In the genomic region with DNA sequence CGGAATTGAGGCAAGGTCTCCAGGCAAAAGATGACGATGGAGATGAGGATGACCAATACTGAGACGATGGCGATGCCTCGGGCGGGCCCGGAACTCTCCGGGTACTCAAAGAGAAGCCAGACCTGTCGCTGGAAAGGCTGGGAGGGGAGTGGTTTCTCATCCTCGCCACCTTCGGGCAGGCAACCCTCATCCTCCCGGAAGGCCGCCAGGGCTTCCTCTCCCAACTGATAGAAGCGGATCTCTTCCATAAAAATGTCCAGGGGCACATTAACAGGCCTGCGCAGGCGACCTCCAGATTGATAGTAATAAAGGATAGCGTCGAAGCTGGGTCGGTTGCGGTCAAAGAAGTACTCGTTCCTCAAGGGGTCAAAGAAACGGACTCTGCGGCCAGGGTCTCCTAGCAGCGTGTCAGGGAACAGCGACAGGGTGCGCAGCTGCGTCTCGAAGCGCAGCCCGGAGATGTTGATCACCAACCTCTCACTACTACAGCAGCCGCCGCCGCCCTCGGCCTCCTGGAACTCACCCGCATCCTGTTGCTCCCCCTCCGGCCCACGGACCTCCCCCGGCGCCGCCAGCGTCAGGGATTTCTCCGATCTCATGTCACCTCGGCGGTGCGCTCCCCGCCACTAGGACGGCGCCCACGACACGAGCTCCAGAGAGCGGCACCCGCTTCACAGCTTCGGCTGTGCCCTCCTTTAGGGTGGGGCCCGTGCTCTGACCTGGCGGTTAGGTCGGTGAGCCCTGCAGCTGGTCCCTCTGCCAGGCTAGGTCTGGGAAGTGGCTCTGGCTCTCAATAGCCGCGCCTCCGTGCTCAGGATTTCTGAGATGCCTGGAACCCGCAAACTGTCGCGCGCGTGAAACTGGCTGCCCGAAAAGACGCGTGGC, we compare ENCODE assay signal across 10 mouse cellular contexts. TPM values are rescaled to one million over a fixed set of nuclear protein-coding genes. Genes with fewer than 3 reads are reported as not detected.
DNase-seq lines count a peak whose midpoint lies in the region; ATAC-seq and TF ChIP-seq lines count a peak whose summit lies in the region.
"Had no signal": no experiment of that assay in that cellular context is flagged by ENCODE, and none has a peak within 500 bp of the region (broad histone marks: within the 10 kb centered on the region; RNA-seq: fewer than 3 reads in every experiment).

No protein-coding gene starts in this region.

- TF ChIP-seq CTCF in intestine, postnatal 0 days (IDR thresholded peaks at IDR 0.05; ENCODE audit: low read depth), result peak; percentile 14; the same call in 1 of the 2 replicates
- no peak for TF ChIP-seq CTCF in liver, embryonic 14.5 days (IDR thresholded peaks at IDR 0.05; ENCODE audit: low read depth)

- 1% methylated on average over 66 of the region's 67 CpGs for WGBS in heart, embryonic 10.5 days
- WGBS in forebrain, embryonic 12.5 days, result under 1% methylated on average over 65 of the region's 67 CpGs
- under 1% methylated on average over 65 of the region's 67 CpGs for WGBS in intestine, postnatal 0 days
- WGBS in liver, embryonic 14.5 days (ENCODE audit: insufficient replicate concordance), result 2% methylated on average over 67 of the region's 67 CpGs

- H3K4me1 ChIP-seq in heart, embryonic 10.5 days, result peaks cover 18% of the 10 kb centered on the region; the same call in 1 of the 2 replicates
- peaks cover 27% of the 10 kb centered on the region for H3K4me1 ChIP-seq in forebrain, embryonic 12.5 days
- H3K4me1 ChIP-seq in intestine, postnatal 0 days (replicated peaks; ENCODE audit: control insufficient read depth, insufficient read depth, low read length), result no peaks in the 10 kb centered on the region
- no peaks in the 10 kb centered on the region for H3K4me1 ChIP-seq in liver, embryonic 14.5 days (replicated peaks; ENCODE audit: control insufficient read depth in 2 of 2, insufficient read depth in 2 of 2, low read length in 1 of 2)

- peak overlapping the region; percentile 94 for H3K4me2 ChIP-seq in forebrain, embryonic 12.5 days
- H3K4me2 ChIP-seq in intestine, postnatal 0 days (replicated peaks; ENCODE audit: low read depth), result peak overlapping the region; percentile 60
- H3K4me2 ChIP-seq in liver, embryonic 14.5 days (ENCODE audit: low read depth), result no peak overlapping the region; the same call in 1 of the 2 replicates

- no peak for TF ChIP-seq EP300 in liver, embryonic 14.5 days (IDR thresholded peaks at IDR 0.05; ENCODE audit: low read depth)

- no peaks in the 10 kb centered on the region for H3K36me3 ChIP-seq in heart, embryonic 10.5 days
- no peaks in the 10 kb centered on the region for H3K36me3 ChIP-seq in forebrain, embryonic 12.5 days (replicated peaks)
- no peaks in the 10 kb centered on the region for H3K36me3 ChIP-seq in intestine, postnatal 0 days (ENCODE audit: control insufficient read depth, insufficient read depth)
- H3K36me3 ChIP-seq in liver, embryonic 14.5 days (replicated peaks; ENCODE audit: control insufficient read depth, insufficient read depth, low read depth), result no peaks in the 10 kb centered on the region

- H3K27me3 ChIP-seq in heart, embryonic 10.5 days (ENCODE audit: insufficient read depth, poor library complexity, severe bottlenecking), result peaks cover 77% of the 10 kb centered on the region
- peaks cover 53% of the 10 kb centered on the region for H3K27me3 ChIP-seq in forebrain, embryonic 12.5 days
- H3K27me3 ChIP-seq in intestine, postnatal 0 days (replicated peaks; ENCODE audit: control insufficient read depth, insufficient read depth, low read length), result peaks cover 32% of the 10 kb centered on the region
- peaks cover 26% of the 10 kb centered on the region for H3K27me3 ChIP-seq in liver, embryonic 14.5 days (ENCODE audit: control insufficient read depth, insufficient read depth, low read length)

- peak overlapping the region; percentile 69 for H3K4me3 ChIP-seq in heart, embryonic 10.5 days
- peak overlapping the region; percentile 51 for H3K4me3 ChIP-seq in forebrain, embryonic 12.5 days (replicated peaks)
- peak overlapping the region; percentile 39 for H3K4me3 ChIP-seq in intestine, postnatal 0 days (ENCODE audit: low read depth, low read length)
- H3K4me3 ChIP-seq in liver, embryonic 14.5 days (ENCODE audit: insufficient read depth in 1 of 2, low read depth in 2 of 2, low read length in 2 of 2), result peak overlapping the region; percentile 0 to 5; a peak in 2 of 4 replicates

- H3K27ac ChIP-seq in heart, embryonic 10.5 days, result peak overlapping the region; percentile 71
- H3K27ac ChIP-seq in forebrain, embryonic 12.5 days, result peak overlapping the region; percentile 50; the same call in 1 of the 2 replicates
- no peak overlapping the region for H3K27ac ChIP-seq in intestine, postnatal 0 days (ENCODE audit: low read depth, low read length)
- no peak overlapping the region for H3K27ac ChIP-seq in liver, embryonic 14.5 days
- H3K27ac ChIP-seq: macrophage had no signal

- H3K9me3 ChIP-seq in heart, embryonic 10.5 days, result no peaks in the 10 kb centered on the region
- H3K9me3 ChIP-seq in forebrain, embryonic 12.5 days, result no peaks in the 10 kb centered on the region
- H3K9me3 ChIP-seq in intestine, postnatal 0 days (ENCODE audit: control insufficient read depth), result no peaks in the 10 kb centered on the region
- H3K9me3 ChIP-seq in liver, embryonic 14.5 days (ENCODE audit: control insufficient read depth, low read length), result no peaks in the 10 kb centered on the region

- ATAC-seq in forebrain, embryonic 12.5 days (ENCODE audit: low FRiP score), result peak; percentile 37
- ATAC-seq in intestine, postnatal 0 days, result no peak
- ATAC-seq in liver, embryonic 14.5 days (ENCODE audit: insufficient read depth), result no peak
- ATAC-seq: Patski had no signal

- peak overlapping the region; percentile 63 for H3K9ac ChIP-seq in forebrain, embryonic 12.5 days
- H3K9ac ChIP-seq in intestine, postnatal 0 days (ENCODE audit: low read depth, low read length), result no peak overlapping the region
- no peak overlapping the region for H3K9ac ChIP-seq in liver, embryonic 14.5 days (replicated peaks)

- no peak for DNase-seq in heart, embryonic 10.5 days (ENCODE audit: low spot score)
- DNase-seq in heart, adult 18-20 months, result no peak
- peak; percentile 4 for DNase-seq in T-cell, adult 2 months (ENCODE audit: low spot score)
- DNase-seq in liver, embryonic 14.5 days (ENCODE audit: low read depth in 3 of 3, low spot score in 3 of 3), result no peak
- peak; percentile 60 to 68 for DNase-seq in right cerebral cortex, postnatal 36 days (ENCODE audit: low spot score in 2 of 2)
- DNase-seq in adrenal gland, postnatal 4 days (ENCODE audit: low spot score in 2 of 2), result no peak

RNA-seq across cellular contexts. Expression of a gene that starts 0.9 kb away (rescaled TPM):
- 1.7 and 2.9 TPM in 2 replicates for polyA plus RNA-seq in heart, embryonic 10.5 days (2016; fragmentation: Nextera tagmentation; extraction: Ambion mirVana)
- total RNA-seq in heart, adult 18-20 months (2021), result 1 to 10 TPM in 1 of 2 experiments, under 1 TPM in 1; 0.69 to 1.1 TPM
- polyA plus RNA-seq in forebrain, embryonic 12.5 days (2016; fragmentation: Nextera tagmentation; extraction: Ambion mirVana), result 5.9 and 6.3 TPM in 2 replicates
- polyA plus RNA-seq in intestine, postnatal 0 days (2015; fragmentation: Nextera tagmentation; extraction: Ambion mirVana), result 1.1 TPM in 2 replicates
- 0.07 and 0.11 TPM in 2 replicates for polyA plus RNA-seq in liver, embryonic 14.5 days (2012; rRNA removed)
- 0.06 and 0.10 TPM in 2 replicates for polyA plus RNA-seq in liver, embryonic 14.5 days (2014; fragmentation: Nextera tagmentation; extraction: Ambion mirVana)
- total RNA-seq in adrenal gland, postnatal 4 days (2021), result 1 to 10 TPM; 7.3 to 7.6 TPM
- polyA plus RNA-seq: macrophage had no signal

Comparison
In these comparisons a context has a peak if more than half of its experiments do, and no peak if none do; other contexts are left out.
1. DNase-seq: peak in T-cell, adult 2 months (single experiment) and right cerebral cortex, postnatal 36 days (2 of 2); none in heart, embryonic 10.5 days (single experiment), heart, adult 18-20 months (0 of 2), liver, embryonic 14.5 days (0 of 3) and adrenal gland, postnatal 4 days (0 of 2).
2. H3K27ac ChIP-seq: peak in heart, embryonic 10.5 days (single experiment) and forebrain, embryonic 12.5 days (single experiment); none in intestine, postnatal 0 days (single experiment) and liver, embryonic 14.5 days (single experiment).
3. H3K4me3 ChIP-seq: peak in every context shown above with its lines; median percentile 69 in heart, embryonic 10.5 days; 51 in forebrain, embryonic 12.5 days; 39 in intestine, postnatal 0 days; 2 in liver, embryonic 14.5 days.